ENCODE assay signal across 11 mouse cellular contexts in the genomic region with DNA sequence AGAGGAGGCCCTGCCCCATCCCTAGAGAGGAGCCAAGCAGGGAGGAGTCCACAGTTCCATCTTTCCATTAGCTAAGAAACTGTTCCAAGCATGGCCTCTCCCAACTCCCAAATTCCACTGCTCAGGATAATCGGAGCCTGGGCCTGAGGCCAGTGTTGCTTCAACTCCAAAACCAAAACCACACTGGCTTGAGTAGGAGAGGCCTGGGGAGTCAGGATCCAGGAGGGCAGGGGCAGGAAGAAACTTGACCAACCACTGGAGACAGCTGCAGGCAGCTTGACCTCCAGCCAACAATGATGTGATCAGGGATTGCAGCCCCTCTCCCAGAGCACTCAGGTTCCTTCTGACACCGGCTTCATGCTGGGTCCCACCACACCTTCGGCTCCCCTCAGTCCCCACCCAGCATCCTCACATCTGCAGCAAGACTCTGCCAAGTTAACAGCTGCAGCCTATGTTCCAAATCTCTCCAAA.
DNase-seq lines count a peak whose midpoint lies in the region; ATAC-seq lines count a peak whose summit lies in the region.
"Had no signal": no experiment of that assay in that cellular context is flagged by ENCODE, and none has a peak within 500 bp of the region (broad histone marks: within the 10 kb centered on the region; RNA-seq: fewer than 3 reads in every experiment).

No protein-coding gene starts in this region.

- no peak overlapping the region for H3K27ac ChIP-seq in heart, embryonic 11.5 days (ENCODE audit: low read depth, low read length)
- no peak overlapping the region for H3K27ac ChIP-seq in intestine, embryonic 15.5 days
- H3K27ac ChIP-seq: hindbrain, postnatal 0 days; neural tube, embryonic 12.5 days had no signal

- peak; percentile 77 to 85 for DNase-seq in heart, adult 18-20 months
- peak; percentile 46 for DNase-seq in gastrocnemius, postnatal 10 days
- DNase-seq in heart, postnatal 10 days, result peak; percentile 74 to 75
- peak; percentile 74 for DNase-seq in skeletal muscle tissue, adult 2 months (ENCODE audit: low read depth, low spot score)
- DNase-seq in T-cell, adult 2 months (ENCODE audit: low spot score), result no peak
- no peak for DNase-seq in right cerebral cortex, adult 2 months (ENCODE audit: low spot score in 2 of 2)
- DNase-seq: kidney, postnatal 25 days had no signal

- H3K36me3 ChIP-seq in heart, embryonic 11.5 days (ENCODE audit: control insufficient read depth, insufficient read depth, low read length), result no peaks in the 10 kb centered on the region
- H3K36me3 ChIP-seq in intestine, embryonic 15.5 days, result no peaks in the 10 kb centered on the region
- H3K36me3 ChIP-seq: neural tube, embryonic 12.5 days had no signal

- ATAC-seq in heart, embryonic 11.5 days (replicated peaks; ENCODE audit: insufficient number of reproducible peaks, low FRiP score, low TSS enrichment), result no peak
- ATAC-seq in intestine, embryonic 15.5 days, result no peak; the same call in 1 of the 2 replicates
- ATAC-seq: hindbrain, postnatal 0 days had no signal

- no peak overlapping the region for H3K9ac ChIP-seq in heart, embryonic 11.5 days (ENCODE audit: low read depth, low read length)
- H3K9ac ChIP-seq in intestine, embryonic 15.5 days, result no peak overlapping the region
- H3K9ac ChIP-seq: neural tube, embryonic 12.5 days had no signal

- H3K27me3 ChIP-seq in heart, embryonic 11.5 days (ENCODE audit: control insufficient read depth, insufficient read depth, low read length), result no peaks in the 10 kb centered on the region
- H3K27me3 ChIP-seq in intestine, embryonic 15.5 days (replicated peaks), result no peaks in the 10 kb centered on the region
- H3K27me3 ChIP-seq: neural tube, embryonic 12.5 days had no signal

- intact Hi-C loops in heart, postnatal 10 days (cut with DNase I), result no loop called here

- WGBS in heart, embryonic 11.5 days (ENCODE audit: insufficient replicate concordance), result 78% methylated on average over 3 of the region's 3 CpGs
- 79% methylated on average over 3 of the region's 3 CpGs for WGBS in intestine, embryonic 15.5 days

- H3K4me3 ChIP-seq in heart, embryonic 11.5 days (ENCODE audit: low read depth, low read length), result no peak overlapping the region
- no peak overlapping the region for H3K4me3 ChIP-seq in intestine, embryonic 15.5 days (replicated peaks)
- H3K4me3 ChIP-seq: neural tube, embryonic 12.5 days had no signal

- 0 out of 2 replicates have a peak, but pooled peaks cover 4% of the 10 kb centered on the region for H3K4me1 ChIP-seq in heart, embryonic 11.5 days (ENCODE audit: control insufficient read depth, insufficient read depth, low read length)
- peaks cover under 1% of the 10 kb centered on the region; the same call in 1 of the 2 replicates for H3K4me1 ChIP-seq in intestine, embryonic 15.5 days (replicated peaks)
- H3K4me1 ChIP-seq: neural tube, embryonic 12.5 days had no signal

- no peaks in the 10 kb centered on the region for H3K9me3 ChIP-seq in heart, embryonic 11.5 days (replicated peaks; ENCODE audit: control insufficient read depth, low read length)
- no peaks in the 10 kb centered on the region for H3K9me3 ChIP-seq in intestine, embryonic 15.5 days
- H3K9me3 ChIP-seq: neural tube, embryonic 12.5 days had no signal

- H3K4me2 ChIP-seq in heart, embryonic 11.5 days, result no peak overlapping the region
- no peak overlapping the region for H3K4me2 ChIP-seq in intestine, embryonic 15.5 days (replicated peaks)
- H3K4me2 ChIP-seq: neural tube, embryonic 12.5 days had no signal

Comparison
In these comparisons a context has a peak if more than half of its experiments do, and no peak if none do; other contexts are left out.
1. DNase-seq: peak in heart, adult 18-20 months (2 of 2), gastrocnemius, postnatal 10 days (single experiment), heart, postnatal 10 days (2 of 2) and skeletal muscle tissue, adult 2 months (single experiment); none in T-cell, adult 2 months (single experiment) and right cerebral cortex, adult 2 months (0 of 2).